Mouse (Mus musculus): ENCODE results near the gene Gm3618. TPM values are rescaled to one million over a fixed set of nuclear protein-coding genes. Genes with fewer than 3 reads are reported as not detected.

Gene Gm3618
- polyA plus RNA-seq (2017; shearing (Covaris generic)), result not detected

DNA sequence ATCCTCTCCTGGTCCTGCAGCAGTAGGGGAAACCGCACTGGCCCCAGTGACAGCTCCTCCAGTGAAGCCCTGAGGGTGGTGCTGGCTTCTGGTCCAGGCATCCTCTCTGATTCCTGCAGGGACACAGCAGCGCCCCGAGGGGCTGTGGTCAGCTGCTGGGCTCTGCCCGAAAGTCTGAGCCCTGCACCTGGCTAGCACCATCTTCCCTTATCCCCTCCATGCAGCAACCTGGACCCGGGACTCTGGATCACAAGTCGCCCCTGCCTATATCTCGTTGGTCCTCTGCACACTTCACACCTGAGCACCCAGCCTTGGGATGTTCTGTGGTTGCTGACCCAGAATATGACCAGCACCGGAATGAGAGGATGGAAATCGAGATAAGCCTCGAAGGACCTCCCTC, at the start of gene Gm3618:
Gm3618 (minus strand) TSS at position 101 of the 400 bp plus-strand sequence.

DNA sequence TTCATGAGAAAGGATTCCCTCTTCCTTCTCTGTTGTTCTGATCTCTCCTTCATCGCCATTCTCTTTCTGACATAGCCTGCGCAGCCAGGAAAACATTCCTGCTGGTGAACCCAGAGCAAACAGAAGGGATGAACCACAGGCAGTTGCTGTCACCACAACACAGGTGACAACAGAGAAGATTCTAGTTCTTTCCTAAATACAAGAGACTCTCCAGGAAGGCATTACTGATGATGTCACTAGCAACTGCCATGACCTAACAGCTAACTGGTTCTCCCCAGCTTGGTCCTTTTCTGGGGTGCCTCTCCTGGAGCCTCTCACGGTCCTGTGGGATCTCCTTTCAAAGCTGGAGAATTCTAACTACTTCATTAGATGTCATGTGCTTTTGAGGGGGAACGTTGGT, 46.7 kb upstream of the Gm3618 start, which contains the start of gene Gm16440:
Gm16440 (minus strand) TSS at position 101 of the 400 bp plus-strand sequence.

DNA sequence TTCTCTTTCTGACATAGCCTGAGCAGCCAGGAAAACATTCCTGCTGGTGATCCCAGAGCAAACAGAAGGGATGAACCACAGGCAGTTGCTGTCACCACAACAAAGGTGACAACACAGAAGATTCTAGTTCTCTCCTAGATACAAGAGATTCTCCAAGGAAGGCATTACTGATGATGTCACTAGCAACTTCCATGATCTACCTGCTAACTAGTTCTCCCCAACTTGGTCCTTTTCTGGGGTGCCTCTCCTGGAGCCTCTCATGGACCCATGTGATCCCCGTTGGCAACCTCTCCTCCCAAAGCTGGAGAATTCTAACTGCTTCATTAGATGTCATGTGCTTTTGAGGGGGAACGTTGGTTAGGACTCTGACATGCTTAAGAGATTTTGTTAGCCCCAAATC, 38.7 kb downstream of the Gm3618 start, which contains the start of gene Gm21103:
Gm21103 (minus strand) TSS at position 101 of the 400 bp plus-strand sequence.

DNA sequence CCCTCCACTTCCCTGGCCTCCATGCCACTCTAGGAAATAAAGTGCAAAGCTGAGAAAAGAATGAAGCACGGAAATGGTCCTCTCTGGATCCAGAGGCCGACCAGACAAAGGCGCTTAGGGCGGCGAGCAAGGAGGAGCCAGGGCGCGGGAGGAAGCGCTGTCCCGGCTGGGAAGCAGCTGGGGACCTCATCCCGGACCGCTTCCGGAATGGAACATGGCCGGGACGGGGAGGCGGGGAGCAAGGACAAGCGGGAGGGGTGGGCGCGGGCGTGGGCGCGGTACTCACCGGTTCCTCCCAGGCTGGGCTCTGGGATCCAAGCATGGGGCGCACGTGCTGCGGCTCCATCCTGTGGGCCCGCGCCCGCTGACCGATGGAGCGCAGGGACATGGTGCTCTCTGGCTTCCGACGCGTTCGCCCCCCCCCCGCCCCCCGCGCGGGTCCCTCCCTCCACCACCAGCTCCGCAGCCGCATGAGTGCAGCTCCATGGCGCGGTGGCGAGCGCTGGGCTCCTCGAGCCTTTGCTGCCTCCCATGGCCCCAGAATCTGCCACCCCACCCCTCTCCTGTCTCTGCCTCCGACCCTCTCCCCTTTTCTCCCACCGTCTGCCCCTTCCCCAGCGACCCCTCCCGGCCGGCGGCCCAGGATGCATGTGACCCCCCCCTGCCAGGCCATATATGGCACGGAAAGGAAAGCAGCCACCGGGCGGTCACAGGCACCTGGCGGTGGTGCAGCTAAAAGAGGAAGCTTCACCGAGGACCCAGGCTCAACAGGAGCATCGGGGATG, 56.4 kb downstream of the Gm3618 start, which contains the start of gene Gm3411:
Gm3411 (minus strand) TSS at position 320 of the 785 bp plus-strand sequence.

Other genes starting within 250 kb of the Gm3618 start
- 5.2 TPM for gene Gm8206, start 249.7 kb downstream of the Gm3618 start, polyA plus RNA-seq (2017; shearing (Covaris generic))
- 9.5 TPM for gene Gm3468, start 235.0 kb downstream of the Gm3618 start, polyA plus RNA-seq (2017; shearing (Covaris generic))
- gene Gm3476, start 217.9 kb downstream of the Gm3618 start, polyA plus RNA-seq (2017; shearing (Covaris generic)), result not detected
- not detected for gene Gm21560, start 124.4 kb downstream of the Gm3618 start, polyA plus RNA-seq (2017; shearing (Covaris generic))
- gene Gm3411, start 56.4 kb downstream of the Gm3618 start, polyA plus RNA-seq (2017; shearing (Covaris generic)), result 3.0 TPM
- not detected for gene Gm21103, start 38.8 kb downstream of the Gm3618 start, polyA plus RNA-seq (2017; shearing (Covaris generic))
- not detected for gene Gm16440, start 46.6 kb upstream of the Gm3618 start, polyA plus RNA-seq (2017; shearing (Covaris generic))
- gene Gm3591, start 68.8 kb upstream of the Gm3618 start, polyA plus RNA-seq (2017; shearing (Covaris generic)), result 1.1 TPM
- gene Gm3594, start 100.9 kb upstream of the Gm3618 start, polyA plus RNA-seq (2017; shearing (Covaris generic)), result not detected
- not detected for gene Gm8356, start 193.6 kb upstream of the Gm3618 start, polyA plus RNA-seq (2017; shearing (Covaris generic))
- not detected for gene Gm3629, start 246.9 kb upstream of the Gm3618 start, polyA plus RNA-seq (2017; shearing (Covaris generic))

All from activated CD4-positive, CD25-positive, alpha-beta regulatory T cell, adult 9 weeks (primary cell).